Mouse (Mus musculus): ENCODE results near the gene Pheta2.
"Not testable (repeated sequence)": the region's sequence is repeated elsewhere in the genome, so short reads cannot be mapped to it uniquely, and the experiment has no call there.

Pheta2 gene

GRCm38 (mm10) chr15:82393922-82394321 lies 55.2 kb downstream of the Pheta2 start, which contains the start of gene Cyp2d11:
Gene Cyp2d11, minus strand, starts transcription at chr15:82394022.
- in situ Hi-C loops (cut with MboI; ENCODE audit: low pct_unique_long_range_greater_than_20kb in 1 of 2, low sequenced_read_pairs in 2 of 2, unreplicated experiment in 1 of 2) = not testable (repeated sequence)

Measured in mouse embryonic stem cell (cell line).